Mouse (Mus musculus) thymus, postnatal 0 days (tissue): Measurements from ENCODE around the gene Pilrb2. TPM values are rescaled to one million over a fixed set of nuclear protein-coding genes. Genes with fewer than 3 reads are reported as not detected.

Source experiments
- DNase-seq: peaks from one replicate; pipeline ENCODE4 v3.0.0-alpha.2; 2015; ENCODE audit warnings: low spot score
- polyA plus RNA-seq: library from polyadenylated mRNA; unstranded; fragments of >200 nt; fragmentation: Nextera tagmentation; extraction: Ambion mirVana; gene quantifications from 2 replicates; pipeline ENCODE4 v1.2.1, GENCODE M21; 2015

Pilrb2 gene
- polyA plus RNA-seq, 1 experiment from 2014 or later, result 1.6 TPM

- DNase-seq, result no peak
Measured at GRCm38 (mm10) chr5:137833500-137833899, 38.1 kb downstream of the Pilrb2 start.

GRCm38 (mm10) chr5:137831506-137831905 is 40.1 kb downstream of the Pilrb2 start:
- no peak for DNase-seq

GRCm38 (mm10) chr5:137831106-137831505 is 40.5 kb downstream of the Pilrb2 start:
- DNase-seq, result no peak

- DNase-seq, result no peak
Measured at GRCm38 (mm10) chr5:137830238-137830637, 41.4 kb downstream of the Pilrb2 start.

- no peak for DNase-seq
Measured at GRCm38 (mm10) chr5:137828694-137829093, 42.9 kb downstream of the Pilrb2 start.

- DNase-seq, result no peak
Measured at GRCm38 (mm10) chr5:137826421-137826820, 45.2 kb downstream of the Pilrb2 start.

GRCm38 (mm10) chr5:137825971-137826370 is 45.6 kb downstream of the Pilrb2 start:
- DNase-seq, result no peak

GRCm38 (mm10) chr5:137825030-137825429 is 46.6 kb downstream of the Pilrb2 start:
- no peak for DNase-seq

- no peak for DNase-seq
Measured at GRCm38 (mm10) chr5:137823455-137824045, 48.1 kb downstream of the Pilrb2 start.

- no peak for DNase-seq
Measured at GRCm38 (mm10) chr5:137822602-137823001, 49.0 kb downstream of the Pilrb2 start.

GRCm38 (mm10) chr5:137822126-137822525 is 49.5 kb downstream of the Pilrb2 start:
- no peak for DNase-seq

- no peak for DNase-seq
Measured at GRCm38 (mm10) chr5:137817466-137818222, 54.0 kb downstream of the Pilrb2 start.

Other genes starting within 250 kb of the Pilrb2 start
- gene Fbxo24, start 242.8 kb downstream of the Pilrb2 start, polyA plus RNA-seq, result 0.05 and 0.14 TPM in 2 replicates
- gene Lrch4, start 242.7 kb downstream of the Pilrb2 start, polyA plus RNA-seq, result 201 and 205 TPM in 2 replicates
- 16.7 and 20.8 TPM in 2 replicates for gene Gm20605, start 242.6 kb downstream of the Pilrb2 start, polyA plus RNA-seq
- gene Sap25, start 230.5 kb downstream of the Pilrb2 start, polyA plus RNA-seq, result 30.0 and 32.9 TPM in 2 replicates
- 0.09 TPM in 1 of 2 replicates, not detected in the other for gene Irs3, start 226.1 kb downstream of the Pilrb2 start, polyA plus RNA-seq
- 109 and 142 TPM in 2 replicates for gene Agfg2, start 187.1 kb downstream of the Pilrb2 start, polyA plus RNA-seq
- 7.2 and 8.8 TPM in 2 replicates for gene Nyap1, start 130.2 kb downstream of the Pilrb2 start, polyA plus RNA-seq
- gene Tsc22d4, start 126.1 kb downstream of the Pilrb2 start, polyA plus RNA-seq, result 353 and 419 TPM in 2 replicates
- 69.4 and 69.6 TPM in 2 replicates for gene Ppp1r35, start 93.0 kb downstream of the Pilrb2 start, polyA plus RNA-seq
- 13.1 and 17.2 TPM in 2 replicates for gene Mepce, start 84.2 kb downstream of the Pilrb2 start, polyA plus RNA-seq
- gene Zcwpw1, start 84.0 kb downstream of the Pilrb2 start, polyA plus RNA-seq, result 17.7 and 18.6 TPM in 2 replicates
- gene Pilra, start 35.5 kb downstream of the Pilrb2 start, polyA plus RNA-seq, result 1.4 and 1.8 TPM in 2 replicates
- 2.0 and 2.8 TPM in 2 replicates for gene Pilrb1, start 13.7 kb downstream of the Pilrb2 start, polyA plus RNA-seq
- 0.22 and 0.26 TPM in 2 replicates for gene Cyp3a13, start 49.8 kb upstream of the Pilrb2 start, polyA plus RNA-seq
- gene Gjc3, start 91.3 kb upstream of the Pilrb2 start, polyA plus RNA-seq, result not detected in 2 replicates
- gene Azgp1, start 109.7 kb upstream of the Pilrb2 start, polyA plus RNA-seq, result 0.15 and 0.27 TPM in 2 replicates
- not detected in 2 replicates for gene Smok3a, start 149.4 kb upstream of the Pilrb2 start, polyA plus RNA-seq
- gene Smok3b, start 149.6 kb upstream of the Pilrb2 start, polyA plus RNA-seq, result not detected in 2 replicates
- not detected in 2 replicates for gene Smok3c, start 181.4 kb upstream of the Pilrb2 start, polyA plus RNA-seq
- 8.5 and 8.6 TPM in 2 replicates for gene Zkscan1, start 213.3 kb upstream of the Pilrb2 start, polyA plus RNA-seq
- 39.4 and 40.9 TPM in 2 replicates for gene Zscan21, start 245.1 kb upstream of the Pilrb2 start, polyA plus RNA-seq